Mouse (Mus musculus) hindlimb bud, embryonic 11.5 days (tissue): ENCODE measurements at regions not wholly inside any gene's neighbourhood (a gene's known extent, or its start where the extent isn't known, plus 50 kb on each side); places are given as distances from the start of the nearest gene placed in this dataset.

Experiments
- DNase-seq: peaks from one replicate; pipeline ENCODE4 v3.0.0-alpha.2; 2012; ENCODE audit warnings: low read depth, low spot score; ENCODE audit errors: extremely low spot score

GRCm38 (mm10) chr2:154076271-154076670 lies 53.9 kb upstream of the Bpifa3 start:
- peak; percentile 20 for DNase-seq
